Mouse (Mus musculus): ENCODE data around the gene Fgd5. TPM values are rescaled to one million over a fixed set of nuclear protein-coding genes. Genes with fewer than 3 reads are reported as not detected.

The Fgd5 gene
- total and polyA plus RNA-seq, 3 experiments = 0.03 TPM; not detected in 2

DNA sequence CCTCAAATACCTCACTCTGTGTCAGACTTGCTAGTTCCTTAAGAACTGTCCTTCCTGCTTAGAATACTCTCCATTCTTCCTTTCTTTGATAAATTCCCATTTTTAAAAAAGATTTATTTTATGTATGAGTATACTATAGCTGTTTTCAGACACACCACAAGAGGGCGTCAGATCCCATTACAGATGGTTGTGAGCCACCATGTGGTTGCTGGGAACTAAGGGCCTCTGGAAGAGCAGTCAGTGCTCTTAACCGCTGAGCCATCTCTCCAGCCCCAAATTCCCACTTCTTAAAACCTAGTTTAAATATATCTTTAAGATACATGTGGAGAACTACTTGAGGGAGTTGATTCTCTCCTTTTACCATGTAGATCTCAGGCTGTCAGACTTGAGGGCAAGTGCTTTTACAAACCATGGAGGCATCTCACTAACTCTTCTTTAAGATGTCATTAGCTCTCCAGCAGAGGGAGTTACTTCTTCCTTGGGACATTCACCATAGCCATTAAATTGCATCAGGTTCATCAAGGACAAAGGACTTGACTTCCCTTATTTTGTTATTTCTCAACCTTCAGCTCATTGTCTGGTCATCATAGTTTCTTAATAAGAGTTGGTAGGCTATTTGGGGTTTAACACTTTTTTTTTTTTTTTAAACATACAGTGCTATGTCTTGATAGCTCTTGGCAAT, 122.1 kb downstream of the Fgd5 start:
- H3K9ac ChIP-seq (ENCODE audit: control insufficient read depth, low read depth, low read length, poor library complexity, severe bottlenecking) = no peak overlapping the region
- no peak overlapping the region for H3K27ac ChIP-seq (ENCODE audit: control insufficient read depth, low read depth, low read length)
- TF ChIP-seq MAZ (IDR thresholded peaks at IDR 0.05; ENCODE audit: low read depth, low read length) (no peak), CTCF (IDR thresholded peaks at IDR 0.05 in 2 of 3, conservative IDR thresholded peaks at IDR 0.05 in 1 of 3; ENCODE audit: control insufficient read depth in 1 of 3, insufficient read depth in 1 of 3, low read depth in 2 of 3, low read length in 3 of 3, poor library complexity in 1 of 3, severe bottlenecking in 1 of 3) (peak in 2 of 3 experiments; percentile 18 to 19; a peak in 3 of 6 replicates), SMC3 (IDR thresholded peaks at IDR 0.05; ENCODE audit: low read depth, low read length) (peak; percentile 20; the same call in 1 of the 2 replicates), RCOR1 (IDR thresholded peaks at IDR 0.05; ENCODE audit: low read depth, low read length) (no peak)
- no peaks in the 10 kb centered on the region for H3K27me3 ChIP-seq (ENCODE audit: control insufficient read depth in 1 of 2, insufficient read depth in 2 of 2, low read length in 2 of 2)
- no peak overlapping the region for H3K4me3 ChIP-seq (ENCODE audit: control insufficient read depth in 1 of 2, insufficient read depth in 1 of 2, low read depth in 2 of 2, low read length in 2 of 2)
- H3K9me3 ChIP-seq (replicated peaks; ENCODE audit: insufficient read depth, low read length) = no peaks in the 10 kb centered on the region
- H3K79me2 ChIP-seq (ENCODE audit: control insufficient read depth, insufficient read depth, low read length, poor library complexity) = peaks cover 22% of the 10 kb centered on the region
- peak; percentile 48 for DNase-seq (ENCODE audit: low read depth, low spot score)
- peaks cover 3 to 4% of the 10 kb centered on the region in 2 experiments; a peak in 2 of 4 replicates for H3K4me1 ChIP-seq (ENCODE audit: control insufficient read depth in 1 of 2, insufficient read depth in 2 of 2, low read length in 2 of 2)
- H3K36me3 ChIP-seq (ENCODE audit: control insufficient read depth in 1 of 2, insufficient read depth in 2 of 2, low read length in 2 of 2) = peaks cover 8 to 17% of the 10 kb centered on the region in 2 experiments

- no peaks in the 10 kb centered on the region for H3K27me3 ChIP-seq (ENCODE audit: control insufficient read depth in 1 of 2, insufficient read depth in 2 of 2, low read length in 2 of 2)
- no peak overlapping the region for H3K27ac ChIP-seq (ENCODE audit: control insufficient read depth, low read depth, low read length)
- peaks cover 1% of the 10 kb centered on the region; the same call in 1 of the 2 replicates for H3K79me2 ChIP-seq (ENCODE audit: control insufficient read depth, insufficient read depth, low read length, poor library complexity)
- no peak for DNase-seq (ENCODE audit: low read depth, low spot score)
- no peaks in the 10 kb centered on the region for H3K9me3 ChIP-seq (replicated peaks; ENCODE audit: insufficient read depth, low read length)
- H3K9ac ChIP-seq (ENCODE audit: control insufficient read depth, low read depth, low read length, poor library complexity, severe bottlenecking) = no peak overlapping the region
- H3K36me3 ChIP-seq (ENCODE audit: control insufficient read depth in 1 of 2, insufficient read depth in 2 of 2, low read length in 2 of 2) = peaks cover 4 to 8% of the 10 kb centered on the region in 2 experiments
- peaks cover 3 to 4% of the 10 kb centered on the region in 2 experiments; a peak in 3 of 4 replicates for H3K4me1 ChIP-seq (ENCODE audit: control insufficient read depth in 1 of 2, insufficient read depth in 2 of 2, low read length in 2 of 2)
- no peak for TF ChIP-seq MAFK (IDR thresholded peaks at IDR 0.05; ENCODE audit: borderline replicate concordance, low read depth, low read length)
- no peak for TF ChIP-seq ZKSCAN1 (IDR thresholded peaks at IDR 0.05; ENCODE audit: low read depth, low read length)
- no peak for TF ChIP-seq SIN3A (IDR thresholded peaks at IDR 0.05; ENCODE audit: low read length)
- TF ChIP-seq USF2 (IDR thresholded peaks at IDR 0.05; ENCODE audit: borderline replicate concordance in 1 of 2, insufficient read depth in 1 of 2, low read depth in 1 of 2, low read length in 2 of 2) = no peak
- no peak for TF ChIP-seq NRF1 (IDR thresholded peaks at IDR 0.05; ENCODE audit: insufficient read depth, low read depth, low read length, poor library complexity, severe bottlenecking)
- no peak for TF ChIP-seq HCFC1 (IDR thresholded peaks at IDR 0.05; ENCODE audit: low read depth, low read length)
- TF ChIP-seq NELFE (IDR thresholded peaks at IDR 0.05; ENCODE audit: low read depth, low read length) = no peak
- no peak for TF ChIP-seq GABPA (IDR thresholded peaks at IDR 0.05; ENCODE audit: low read depth, low read length)
- TF ChIP-seq RAD21 (IDR thresholded peaks at IDR 0.05; ENCODE audit: low read depth, low read length) = no peak
- no peak for TF ChIP-seq GATA1 (IDR thresholded peaks at IDR 0.05; ENCODE audit: low read depth, low read length)
- no peak overlapping the region for H3K4me3 ChIP-seq (ENCODE audit: control insufficient read depth in 1 of 2, insufficient read depth in 1 of 2, low read depth in 2 of 2, low read length in 2 of 2)
Measured at GRCm38 (mm10) chr6:92124547-92124946, 145.9 kb downstream of the Fgd5 start.

Other genes starting within 250 kb of the Fgd5 start
- gene Grip2, start 151.6 kb upstream of the Fgd5 start, total RNA-seq (2012; rRNA removed) = not detected in 2 replicates
- gene Grip2, start 151.6 kb upstream of the Fgd5 start, polyA plus RNA-seq (2012; ENCODE audit: insufficient read depth in 1 of 2, insufficient read length in 2 of 2, low read depth in 1 of 2, low replicate concordance in 2 of 2, missing spikeins in 1 of 2) = not detected
- gene Ccdc174, start 100.8 kb upstream of the Fgd5 start, total RNA-seq (2012; rRNA removed) = 14.5 and 15.6 TPM in 2 replicates
- gene Ccdc174, start 100.8 kb upstream of the Fgd5 start, polyA plus RNA-seq (2012; ENCODE audit: insufficient read depth in 1 of 2, insufficient read length in 2 of 2, low read depth in 1 of 2, low replicate concordance in 2 of 2, missing spikeins in 1 of 2) = 10 to 100 TPM in 1 of 2 experiments, not detected in 1; 20.2 TPM
- gene 4930590J08Rik, start 76.1 kb upstream of the Fgd5 start, total RNA-seq (2012; rRNA removed) = 0.26 and 0.42 TPM in 2 replicates
- gene 4930590J08Rik, start 76.1 kb upstream of the Fgd5 start, polyA plus RNA-seq (2012; ENCODE audit: insufficient read depth in 1 of 2, insufficient read length in 2 of 2, low read depth in 1 of 2, low replicate concordance in 2 of 2, missing spikeins in 1 of 2) = under 1 TPM in 1 of 2 experiments, not detected in 1; 0.33 TPM
- 12.1 and 20.1 TPM in 2 replicates for gene Nr2c2, start 112.5 kb downstream of the Fgd5 start, total RNA-seq (2012; rRNA removed)
- gene Nr2c2, start 112.5 kb downstream of the Fgd5 start, polyA plus RNA-seq (2012; ENCODE audit: insufficient read depth in 1 of 2, insufficient read length in 2 of 2, low read depth in 1 of 2, low replicate concordance in 2 of 2, missing spikeins in 1 of 2) = 10 to 100 TPM in 1 of 2 experiments, not detected in 1; 17.0 TPM
- gene Mrps25, start 205.2 kb downstream of the Fgd5 start, total RNA-seq (2012; rRNA removed) = 87.7 and 109 TPM in 2 replicates
- 100 to 1,000 TPM in 1 of 2 experiments, 10 to 100 TPM in 1; 94.7 to 261 TPM for gene Mrps25, start 205.2 kb downstream of the Fgd5 start, polyA plus RNA-seq (2012; ENCODE audit: insufficient read depth in 1 of 2, insufficient read length in 2 of 2, low read depth in 1 of 2, low replicate concordance in 2 of 2, missing spikeins in 1 of 2)
- 14.3 and 16.1 TPM in 2 replicates for gene Rbsn, start 236.0 kb downstream of the Fgd5 start, total RNA-seq (2012; rRNA removed)
- gene Rbsn, start 236.0 kb downstream of the Fgd5 start, polyA plus RNA-seq (2012; ENCODE audit: insufficient read depth in 1 of 2, insufficient read length in 2 of 2, low read depth in 1 of 2, low replicate concordance in 2 of 2, missing spikeins in 1 of 2) = 10 to 100 TPM in 1 of 2 experiments, not detected in 1; 16.3 TPM